Mouse (Mus musculus): ENCODE results near the gene Auts2.

DNA sequence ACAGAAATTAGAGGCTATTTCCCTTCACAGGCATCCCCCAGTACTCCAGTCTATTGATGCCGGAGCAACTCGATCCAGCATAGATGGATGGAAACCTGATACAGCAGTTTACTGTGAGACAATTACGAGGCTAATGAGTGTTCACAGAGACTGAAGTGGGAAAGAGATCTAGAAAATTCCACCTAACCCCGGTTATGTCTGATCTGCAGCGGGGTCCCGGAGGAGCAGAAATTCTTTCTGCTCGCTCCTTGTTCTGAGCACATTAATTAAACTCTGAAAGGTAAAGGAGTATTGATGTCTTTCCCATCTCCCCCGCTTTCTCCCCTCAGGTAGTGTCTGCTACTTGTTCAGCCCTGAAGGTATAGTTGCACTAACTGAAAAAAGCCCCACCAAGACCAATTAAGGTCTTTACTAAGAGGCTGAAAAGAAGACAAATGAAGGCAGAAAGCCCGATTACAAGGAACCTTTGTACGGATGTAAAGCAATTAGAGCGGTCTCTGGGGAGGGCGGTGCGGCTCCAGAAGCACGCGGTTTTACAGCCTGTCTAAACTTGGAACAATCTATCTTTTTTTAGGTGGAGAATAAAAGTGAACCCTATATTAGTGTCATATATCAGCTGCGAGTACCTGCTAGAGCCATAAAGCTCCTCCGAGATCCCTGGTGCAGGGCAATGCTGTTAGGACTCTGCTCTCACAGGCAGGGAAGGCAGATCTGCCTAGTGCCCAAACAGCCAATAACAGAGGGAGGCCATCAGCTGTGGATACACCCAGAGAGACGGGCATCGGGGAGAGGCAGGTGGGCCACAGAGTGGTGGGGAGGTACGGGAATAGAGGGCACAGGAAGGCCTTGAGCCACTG, 691.3 kb downstream of the Auts2 start:
- no peak for TF ChIP-seq MAZ (IDR thresholded peaks at IDR 0.05; ENCODE audit: low read depth, low read length)
- no peak for TF ChIP-seq POLR2A (IDR thresholded peaks at IDR 0.05; ENCODE audit: low read depth, low read length)
- TF ChIP-seq TBP (conservative IDR thresholded peaks at IDR 0.05; ENCODE audit: low read depth, low read length), result no peak
- no peak for TF ChIP-seq CHD1 (IDR thresholded peaks at IDR 0.05; ENCODE audit: low read depth, low read length)
- no peak for TF ChIP-seq MXI1 (IDR thresholded peaks at IDR 0.05; ENCODE audit: low read depth, low read length)
- TF ChIP-seq KAT2A (IDR thresholded peaks at IDR 0.05; ENCODE audit: insufficient replicate concordance, low read length), result no peak

Data from CH12.LX (cell line).